Mouse (Mus musculus) cerebellum, adult 2 months (tissue): ENCODE measurements around the gene Amh. TPM values are rescaled to one million over a fixed set of nuclear protein-coding genes. Genes with fewer than 3 reads are reported as not detected.

Experiments used
- DNase-seq, 2 experiments: peaks; one replicate each; pipeline ENCODE4 v3.0.0; 2021
- H3K27ac ChIP-seq: fragments of 200-500 bp; 2 replicates; pipeline ENCODE4 v1.5.1; 2012; ENCODE audit warnings: low read length, control low read depth, inconsistent platforms; ENCODE audit not compliant: insufficient read depth
- H3K27me3 ChIP-seq: fragments of 200-500 bp; 2 replicates; pipeline ENCODE4 v1.6.1; 2012; ENCODE audit warnings: inconsistent platforms, mild to moderate bottlenecking, low read length, moderate library complexity; ENCODE audit not compliant: control insufficient read depth, insufficient read depth
- H3K4me1 ChIP-seq: fragments of 200-500 bp; 2 replicates; pipeline ENCODE4 v1.6.1; 2011; ENCODE audit warnings: low read length; ENCODE audit not compliant: control insufficient read depth, insufficient read depth
- H3K4me3 ChIP-seq: fragments of 200-500 bp; replicated peaks from 2 replicates; pipeline ENCODE3; 2011; ENCODE audit warnings: mild to moderate bottlenecking, low read depth, low read length, control low read depth; ENCODE audit not compliant: insufficient read depth
- CTCF ChIP-seq: fragments of 200-500 bp; IDR thresholded peaks from 2 replicates; pipeline ENCODE4 v1.5.1; 2011; ENCODE audit warnings: low read depth, mild to moderate bottlenecking, control low read depth, low read length, moderate library complexity, borderline replicate concordance; ENCODE audit not compliant: insufficient read depth
- POLR2A ChIP-seq: fragments of 200-500 bp; IDR thresholded peaks from 2 replicates; pipeline ENCODE4 v1.6.1; 2011; ENCODE audit warnings: low read length, control low read depth, borderline replicate concordance; ENCODE audit not compliant: insufficient read depth
- WGBS: fragments of 180-500 bp; shearing (Covaris S2); methylation state at CpG from one replicate; pipeline ENCODE4 v1.1.7; 2018; 5-methylcytosine and 5-hydroxymethylcytosine counted together
- polyA plus RNA-seq: library from polyadenylated mRNA; depleted of rRNA; stranded (reverse); fragments of >200 nt; gene quantifications from 2 replicates; pipeline ENCODE4 v1.2.3, GENCODE M21; 2012; rRNA removed

Gene Amh
- 3.0 and 4.3 TPM in 2 replicates for polyA plus RNA-seq

DNA sequence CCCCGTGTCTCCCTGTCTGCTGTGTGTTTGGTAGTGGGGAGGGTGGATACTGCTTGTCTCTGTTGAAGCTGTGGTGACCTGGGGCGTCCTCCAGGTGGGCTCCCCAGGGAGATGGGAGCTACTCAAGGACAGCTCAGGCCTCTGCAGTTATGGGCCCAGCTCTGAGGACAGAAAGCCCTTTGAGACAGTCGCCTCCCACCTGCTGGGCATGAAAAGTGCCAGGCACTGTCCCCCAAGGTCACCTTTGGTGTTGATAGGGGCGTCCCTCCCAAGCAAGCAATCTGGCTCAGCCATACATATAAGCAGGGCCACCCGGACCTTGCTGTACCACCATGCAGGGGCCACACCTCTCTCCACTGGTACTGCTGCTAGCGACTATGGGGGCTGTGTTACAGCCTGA lies at the start of gene Amh:
Gene Amh (plus strand): TSS at position 328 of the 400 bp plus-strand sequence.
- no peak within 1 kb of the TSS for H3K4me3 ChIP-seq
- no peak for DNase-seq
- H3K27ac ChIP-seq = peak within 1 kb of the TSS; percentile 76; the same call in 1 of the 2 replicates
- no peaks in the 10 kb centered on the region for H3K27me3 ChIP-seq
- TF ChIP-seq POLR2A = no peak
- no peak for TF ChIP-seq CTCF
- WGBS = 66% methylated on average over 6 of the region's 6 CpGs
- peaks cover 20% of the 10 kb centered on the region for H3K4me1 ChIP-seq

DNA sequence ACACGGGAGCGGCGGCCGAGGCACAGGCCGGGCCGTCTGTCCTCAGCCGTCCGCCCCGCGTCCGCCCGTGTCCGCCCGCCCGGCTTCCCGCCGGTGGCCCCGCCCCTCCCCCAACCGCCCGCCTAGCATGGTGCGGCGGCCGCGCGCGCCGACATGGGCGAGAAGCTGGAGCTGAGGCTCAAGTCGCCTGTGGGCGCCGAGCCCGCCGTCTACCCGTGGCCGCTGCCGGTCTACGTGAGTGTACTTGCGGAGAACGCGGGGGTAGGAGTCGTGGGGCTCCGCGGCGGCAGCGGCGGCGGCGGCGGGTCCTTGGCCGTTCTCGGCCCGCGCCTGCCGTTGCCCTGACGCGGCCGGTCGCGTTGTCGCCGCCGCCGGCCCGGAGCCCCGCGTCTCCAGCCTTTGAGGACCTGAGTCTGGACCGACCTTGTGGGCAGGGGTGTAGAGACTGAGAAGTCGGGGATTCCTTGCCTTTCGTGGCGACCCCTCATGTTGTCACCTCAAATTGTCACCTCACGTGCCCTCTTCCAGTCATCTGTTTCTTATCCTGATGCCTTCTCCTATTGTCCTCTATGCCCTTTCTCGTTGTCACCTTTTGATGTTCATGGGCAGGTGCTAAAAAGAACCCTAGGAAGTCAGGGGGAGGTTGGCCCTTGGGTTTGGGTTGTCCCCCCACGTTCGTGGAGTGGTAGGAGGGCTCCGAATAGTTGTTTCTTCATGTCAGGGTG lies 49.6 kb upstream of the Amh start:
- 1% methylated on average over 58 of the region's 75 CpGs for WGBS
- H3K4me1 ChIP-seq = peaks cover 44% of the 10 kb centered on the region

GRCm38 (mm10) chr10:80756099-80756498 lies 48.9 kb upstream of the Amh start:
- H3K4me1 ChIP-seq = peaks cover 50% of the 10 kb centered on the region
- TF ChIP-seq CTCF (0 out of 2 replicates have a peak, but pooled peaks have one; percentile 4), POLR2A (no peak)
- H3K4me3 ChIP-seq = peak overlapping the region; percentile 97
- DNase-seq = no peak
- WGBS = 3% methylated on average over 3 of the region's 3 CpGs
- H3K27ac ChIP-seq = peak overlapping the region; percentile 84
- no peaks in the 10 kb centered on the region for H3K27me3 ChIP-seq

More for the DNA sequence above, 49.6 kb upstream of the Amh start:
- TF ChIP-seq CTCF (no peak), POLR2A (no peak)
- no peak for DNase-seq
- Histone ChIP-seq H3K27ac (peak overlapping the region; percentile 84), H3K27me3 (no peaks in the 10 kb centered on the region), H3K4me3 (peak overlapping the region; percentile 97)

DNA sequence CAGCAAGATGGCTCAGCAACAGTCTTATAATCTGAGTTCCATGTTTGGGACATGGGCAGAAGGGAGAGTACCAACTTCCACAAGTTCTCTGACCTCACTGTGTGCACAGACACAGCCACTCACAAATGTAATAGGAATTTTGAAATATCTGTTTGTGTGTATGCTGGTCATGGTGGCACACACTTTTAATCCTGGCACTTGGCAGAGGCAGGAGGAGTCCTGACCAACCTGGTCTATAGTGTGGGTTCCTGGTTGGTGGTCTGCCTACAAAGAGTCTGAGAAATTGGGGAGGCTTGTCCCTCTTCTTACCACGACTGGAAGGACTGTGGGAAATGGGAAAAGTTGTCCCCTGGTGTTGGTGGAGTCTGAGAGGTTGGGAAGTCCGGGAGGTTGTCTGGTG lies 48.5 kb upstream of the Amh start:
- peaks cover 52% of the 10 kb centered on the region for H3K4me1 ChIP-seq
- DNase-seq = no peak
- 13% methylated on average over 2 of the region's 2 CpGs for WGBS
- peak overlapping the region; percentile 84; the same call in 1 of the 2 replicates for H3K27ac ChIP-seq
- no peaks in the 10 kb centered on the region for H3K27me3 ChIP-seq
- TF ChIP-seq POLR2A (no peak), CTCF (no peak)
- H3K4me3 ChIP-seq = peak overlapping the region; percentile 97

GRCm38 (mm10) chr10:80756967-80757366 lies 48.1 kb upstream of the Amh start:
- Histone ChIP-seq H3K4me1 (peaks cover 54% of the 10 kb centered on the region), H3K4me3 (peak overlapping the region; percentile 97), H3K27me3 (no peaks in the 10 kb centered on the region), H3K27ac (peak overlapping the region; percentile 56)
- peak in 1 of 2 experiments; percentile 52 for DNase-seq
- no peak for TF ChIP-seq CTCF
- no peak for TF ChIP-seq POLR2A
- WGBS = 7% methylated on average over 4 of the region's 4 CpGs

GRCm38 (mm10) chr10:80757717-80758116 lies 47.3 kb upstream of the Amh start:
- Histone ChIP-seq H3K27me3 (no peaks in the 10 kb centered on the region), H3K4me3 (peak overlapping the region; percentile 25), H3K27ac (peak overlapping the region; percentile 56), H3K4me1 (peaks cover 51% of the 10 kb centered on the region)
- peak; percentile 62 to 63 for DNase-seq
- TF ChIP-seq POLR2A (no peak), CTCF (peak; percentile 34; the same call in 1 of the 2 replicates)
- WGBS = 8% methylated on average over 5 of the region's 5 CpGs

GRCm38 (mm10) chr10:80758651-80759050 lies 46.4 kb upstream of the Amh start:
- 17% methylated on average over 7 of the region's 7 CpGs for WGBS
- H3K4me1 ChIP-seq = peaks cover 53% of the 10 kb centered on the region
- peak; percentile 51 to 83 for DNase-seq
- no peak for TF ChIP-seq POLR2A
- no peak for TF ChIP-seq CTCF
- H3K27me3 ChIP-seq = no peaks in the 10 kb centered on the region
- H3K4me3 ChIP-seq = no peak overlapping the region
- peak overlapping the region; percentile 32 for H3K27ac ChIP-seq
